Mouse (Mus musculus) bone marrow, adult 2 months (tissue): ENCODE results near the gene Iqcn. TPM values are rescaled to one million over a fixed set of nuclear protein-coding genes. Genes with fewer than 3 reads are reported as not detected.

Source experiments
- H3K27ac ChIP-seq: fragments of 200-500 bp; 2 replicates; pipeline ENCODE4 v1.5.1; 2012; ENCODE audit warnings: low read depth, mild to moderate bottlenecking, control low read depth, inconsistent platforms, low read length; ENCODE audit not compliant: control insufficient read depth, poor library complexity, insufficient read depth
- H3K4me1 ChIP-seq: fragments of 200-500 bp; 2 replicates; pipeline ENCODE4 v1.6.1; 2011; ENCODE audit warnings: low read length; ENCODE audit not compliant: control insufficient read depth, insufficient read depth
- H3K4me3 ChIP-seq: fragments of 200-500 bp; replicated peaks from 2 replicates; pipeline ENCODE3; 2011; ENCODE audit warnings: mild to moderate bottlenecking, low read depth, low read length, control low read depth; ENCODE audit not compliant: control insufficient read depth
- CTCF ChIP-seq: fragments of 200-500 bp; IDR thresholded peaks from 2 replicates; pipeline ENCODE4 v1.5.1; 2011; ENCODE audit warnings: low read length, control low read depth; ENCODE audit not compliant: control insufficient read depth, insufficient read depth
- POLR2A ChIP-seq: fragments of 200-500 bp; IDR thresholded peaks from 2 replicates; pipeline ENCODE4 v1.6.1; 2011; ENCODE audit warnings: low read depth, mild to moderate bottlenecking, control low read depth, low read length, borderline replicate concordance; ENCODE audit not compliant: control insufficient read depth
- WGBS: fragments of 180-500 bp; shearing (Covaris S2); methylation state at CpG from one replicate; pipeline ENCODE4 v1.1.7; 2018; 5-methylcytosine and 5-hydroxymethylcytosine counted together
- polyA plus RNA-seq: library from polyadenylated mRNA; stranded (reverse); fragments of >200 nt; gene quantifications from 2 replicates; pipeline ENCODE4 v1.2.4, GENCODE M21; 2011; ENCODE audit warnings: low replicate concordance; ENCODE audit not compliant: missing spikeins, insufficient read depth, insufficient read length

The Iqcn gene
- polyA plus RNA-seq, 1 experiment = not detected

GRCm38 (mm10) chr8:70742176-70742575, 38.9 kb downstream of the Iqcn start:
- Histone ChIP-seq H3K4me3 (no peak overlapping the region), H3K27ac (no peak overlapping the region), H3K4me1 (no peaks in the 10 kb centered on the region)
- 79% methylated on average over 11 of the region's 11 CpGs for WGBS
- TF ChIP-seq POLR2A (no peak), CTCF (no peak)

- 3% methylated on average over 38 of the region's 38 CpGs for WGBS
- no peak overlapping the region for H3K27ac ChIP-seq
- H3K4me3 ChIP-seq = no peak overlapping the region
- TF ChIP-seq POLR2A (no peak), CTCF (no peak)
- H3K4me1 ChIP-seq = no peaks in the 10 kb centered on the region
These were observed 39.9 kb downstream of the Iqcn start for GRCm38 (mm10) chr8:70742981-70743655.

GRCm38 (mm10) chr8:70743656-70744590, 40.7 kb downstream of the Iqcn start:
- H3K27ac ChIP-seq = no peak overlapping the region
- no peaks in the 10 kb centered on the region for H3K4me1 ChIP-seq
- WGBS = 3% methylated on average over 48 of the region's 48 CpGs
- peak overlapping the region; percentile 37 for H3K4me3 ChIP-seq
- TF ChIP-seq CTCF (no peak), POLR2A (no peak)

GRCm38 (mm10) chr8:70744806-70745205, 41.5 kb downstream of the Iqcn start:
- WGBS = 38% methylated on average over 11 of the region's 11 CpGs
- TF ChIP-seq CTCF (no peak), POLR2A (no peak)
- Histone ChIP-seq H3K27ac (no peak overlapping the region), H3K4me3 (no peak overlapping the region), H3K4me1 (no peaks in the 10 kb centered on the region)

GRCm38 (mm10) chr8:70745691-70746220, 42.5 kb downstream of the Iqcn start:
- no peak for TF ChIP-seq CTCF
- no peak for TF ChIP-seq POLR2A
- WGBS = 72% methylated on average over 19 of the region's 19 CpGs
- H3K4me3 ChIP-seq = no peak overlapping the region
- H3K27ac ChIP-seq = no peak overlapping the region
- no peaks in the 10 kb centered on the region for H3K4me1 ChIP-seq

- Histone ChIP-seq H3K4me1 (no peaks in the 10 kb centered on the region), H3K27ac (no peak overlapping the region), H3K4me3 (no peak overlapping the region)
- TF ChIP-seq CTCF (no peak), POLR2A (no peak)
- WGBS = 89% methylated on average over 9 of the region's 9 CpGs
These were observed 43.4 kb downstream of the Iqcn start for GRCm38 (mm10) chr8:70746676-70747075.

- H3K4me1 ChIP-seq = no peaks in the 10 kb centered on the region
- H3K27ac ChIP-seq = no peak overlapping the region
- no peak overlapping the region for H3K4me3 ChIP-seq
- TF ChIP-seq POLR2A = no peak
- TF ChIP-seq CTCF = no peak
- WGBS = 84% methylated on average over 18 of the region's 18 CpGs
These were observed 44.1 kb downstream of the Iqcn start for GRCm38 (mm10) chr8:70747211-70747890.
